Mouse (Mus musculus): Measurements from ENCODE around the gene Lig4. TPM values are rescaled to one million over a fixed set of nuclear protein-coding genes. Genes with fewer than 3 reads are reported as not detected.
A peak's percentile ranks its signal among the peaks of the same experiment; 100 is the strongest.

Gene Lig4
- polyA plus RNA-seq, 1 experiment from 2014 or later: 6.5 TPM

DNA sequence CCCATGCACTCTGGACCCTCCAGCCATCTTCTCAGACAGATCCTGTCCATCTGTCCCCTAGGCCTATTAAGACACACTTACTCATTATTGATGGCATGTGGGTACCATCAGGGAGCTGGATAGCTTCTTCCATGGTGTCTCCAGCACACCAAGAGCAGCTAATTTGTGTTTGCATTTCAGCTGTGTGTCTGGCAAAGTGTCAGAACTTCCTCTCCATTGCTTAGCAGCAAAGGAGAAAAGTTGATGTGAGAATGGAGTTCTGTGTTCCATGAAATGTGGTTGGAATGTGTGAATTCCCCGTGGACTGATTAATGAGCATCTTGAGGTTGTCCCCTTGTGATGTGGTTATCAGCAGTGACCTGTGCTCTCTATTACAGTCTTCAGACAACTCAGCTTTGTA lies 2.3 kb upstream of the Lig4 start:
- H3K27ac ChIP-seq (ENCODE audit: low read length): no peak overlapping the region
- no peak overlapping the region for H3K4me2 ChIP-seq (replicated peaks; ENCODE audit: low read depth, low read length)
- H3K4me1 ChIP-seq (ENCODE audit: control insufficient read depth, insufficient read depth, low read length): peaks cover 16% of the 10 kb centered on the region
- 59% methylated on average over 1 of the region's 1 CpGs for WGBS
- H3K9ac ChIP-seq (replicated peaks; ENCODE audit: low read depth, low read length): no peak overlapping the region
- H3K36me3 ChIP-seq (ENCODE audit: control insufficient read depth, insufficient read depth, low read length): peaks cover 3% of the 10 kb centered on the region; the same call in 1 of the 2 replicates
- no peak overlapping the region for H3K4me3 ChIP-seq (ENCODE audit: low read depth, low read length)
- no peaks in the 10 kb centered on the region for H3K9me3 ChIP-seq (ENCODE audit: control insufficient read depth, low read depth, low read length)
- no peaks in the 10 kb centered on the region for H3K27me3 ChIP-seq (ENCODE audit: control insufficient read depth, insufficient read depth, low read length)
- ATAC-seq (ENCODE audit: insufficient number of reproducible peaks, insufficient read depth, low FRiP score, low read depth): no peak

DNA sequence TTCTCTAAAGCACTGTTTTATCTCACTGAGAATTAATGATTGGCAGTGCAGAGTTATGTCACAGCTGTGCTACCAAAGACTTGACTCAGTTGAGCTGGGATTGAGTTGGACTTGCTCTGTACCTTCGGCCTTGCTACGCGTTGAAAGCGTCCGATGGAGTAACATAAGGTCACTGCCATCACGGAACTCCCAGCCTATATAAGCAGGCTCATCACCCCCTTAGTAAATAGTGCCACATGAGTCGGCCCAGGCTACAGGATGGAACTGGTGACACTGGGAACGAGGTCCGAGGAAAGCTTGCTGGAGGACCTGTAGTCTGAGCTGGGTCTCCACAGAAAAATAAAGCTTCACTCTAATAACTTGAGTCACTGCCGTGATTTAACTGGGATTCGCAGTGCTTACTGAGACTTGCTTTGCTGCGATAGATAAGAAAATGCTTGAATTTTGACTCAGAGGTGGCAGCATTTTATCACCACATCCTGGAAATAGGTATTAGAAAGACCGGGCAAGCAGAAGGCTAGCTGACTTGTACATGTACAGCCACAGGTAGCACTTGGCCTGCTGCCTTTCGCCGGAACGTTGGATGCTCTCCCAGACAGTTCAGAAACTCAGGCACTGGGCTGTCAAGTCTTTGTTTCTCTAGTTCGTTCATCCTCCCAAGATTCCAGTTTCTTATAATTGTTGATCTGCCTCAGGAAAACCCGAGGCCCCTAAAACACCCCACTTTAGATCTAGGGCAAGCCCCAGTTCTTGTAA lies 1.2 kb upstream of the Lig4 start:
- peak overlapping the region; percentile 80 for H3K4me2 ChIP-seq (replicated peaks; ENCODE audit: low read depth, low read length)
- no peak overlapping the region for H3K27ac ChIP-seq (ENCODE audit: low read length)
- no peaks in the 10 kb centered on the region for H3K27me3 ChIP-seq (ENCODE audit: control insufficient read depth, insufficient read depth, low read length)
- peak overlapping the region; percentile 70; the same call in 1 of the 2 replicates for H3K9ac ChIP-seq (replicated peaks; ENCODE audit: low read depth, low read length)
- peaks cover 16% of the 10 kb centered on the region for H3K4me1 ChIP-seq (ENCODE audit: control insufficient read depth, insufficient read depth, low read length)
- no peaks in the 10 kb centered on the region; the same call in 1 of the 2 replicates for H3K36me3 ChIP-seq (ENCODE audit: control insufficient read depth, insufficient read depth, low read length)
- peak overlapping the region; percentile 76 for H3K4me3 ChIP-seq (ENCODE audit: low read depth, low read length)
- no peaks in the 10 kb centered on the region for H3K9me3 ChIP-seq (ENCODE audit: control insufficient read depth, low read depth, low read length)
- no peak for ATAC-seq (ENCODE audit: insufficient number of reproducible peaks, insufficient read depth, low FRiP score, low read depth)
- WGBS: 54% methylated on average over 18 of the region's 18 CpGs

DNA sequence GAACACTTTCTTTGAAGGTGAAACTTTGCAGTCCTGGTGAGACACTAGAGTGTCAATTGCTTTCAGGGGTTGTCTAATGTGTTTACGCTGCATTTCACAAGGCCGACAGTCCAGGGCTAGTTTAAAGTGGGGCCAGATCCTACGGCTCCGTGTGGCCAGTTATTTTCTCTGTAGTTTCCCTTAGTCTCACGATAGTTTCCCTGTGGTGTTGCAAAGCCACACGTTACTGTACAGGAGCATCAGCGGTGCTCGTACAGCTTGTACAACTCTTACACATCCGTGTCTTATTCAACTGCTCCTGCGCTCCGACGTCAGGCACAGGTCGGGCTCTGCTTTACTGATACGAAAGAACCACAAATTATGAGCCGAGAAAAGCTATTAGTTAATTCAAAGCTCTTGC lies 470 bp downstream of the Lig4 start:
- peaks cover 12% of the 10 kb centered on the region for H3K36me3 ChIP-seq (ENCODE audit: control insufficient read depth, insufficient read depth, low read length)
- 31% methylated on average over 15 of the region's 15 CpGs for WGBS

DNA sequence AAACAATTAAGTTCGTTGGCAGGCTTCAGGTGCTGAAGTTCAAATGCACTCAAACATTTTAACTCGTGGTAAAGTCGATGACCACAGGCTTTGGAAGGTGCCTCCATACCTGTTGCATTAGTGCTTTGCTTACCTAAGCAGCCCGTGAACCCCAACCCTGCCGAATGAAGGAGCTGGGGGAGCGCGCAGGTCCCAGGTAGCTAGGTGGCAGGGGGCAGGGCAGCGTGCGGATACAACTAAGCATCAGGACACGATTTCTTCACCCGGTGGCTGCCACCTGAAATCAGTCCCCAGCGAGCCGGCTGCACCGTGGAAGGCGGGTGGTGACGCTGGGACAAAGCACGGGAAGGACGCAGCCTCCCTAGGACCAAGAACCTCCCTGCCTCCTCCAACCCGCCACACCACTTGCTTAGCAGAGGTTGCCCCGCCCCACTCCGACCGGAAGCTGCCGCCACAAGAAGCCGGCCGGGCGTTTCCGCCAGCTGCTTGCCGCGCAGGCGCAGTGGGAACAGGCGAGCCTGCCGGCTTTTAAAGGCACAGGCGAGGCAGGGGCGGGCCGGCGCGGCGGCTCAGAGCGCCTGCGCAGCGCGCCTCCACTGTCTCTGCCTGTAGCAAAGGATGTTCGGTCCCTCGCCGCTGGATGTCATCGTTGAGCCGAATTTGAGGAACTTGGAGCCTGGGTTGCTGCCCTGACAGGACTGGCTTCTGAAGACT lies 1.4 kb downstream of the Lig4 start:
- WGBS: under 1% methylated on average over 47 of the region's 47 CpGs
- H3K27ac ChIP-seq (ENCODE audit: low read length): no peak overlapping the region
- no peaks in the 10 kb centered on the region for H3K27me3 ChIP-seq (ENCODE audit: control insufficient read depth, insufficient read depth, low read length)
- H3K4me3 ChIP-seq (ENCODE audit: low read depth, low read length): peak overlapping the region; percentile 57
- peak overlapping the region; percentile 59 for H3K4me2 ChIP-seq (replicated peaks; ENCODE audit: low read depth, low read length)
- peaks cover 16% of the 10 kb centered on the region for H3K36me3 ChIP-seq (ENCODE audit: control insufficient read depth, insufficient read depth, low read length)
- peak; percentile 95 for ATAC-seq (ENCODE audit: insufficient number of reproducible peaks, insufficient read depth, low FRiP score, low read depth)
- H3K4me1 ChIP-seq (ENCODE audit: control insufficient read depth, insufficient read depth, low read length): peaks cover 16% of the 10 kb centered on the region
- peak overlapping the region; percentile 45 for H3K9ac ChIP-seq (replicated peaks; ENCODE audit: low read depth, low read length)
- no peaks in the 10 kb centered on the region for H3K9me3 ChIP-seq (ENCODE audit: control insufficient read depth, low read depth, low read length)

More for the DNA sequence above, 470 bp downstream of the Lig4 start:
- H3K27ac ChIP-seq (ENCODE audit: low read length): peak overlapping the region; percentile 61; the same call in 1 of the 2 replicates
- H3K4me3 ChIP-seq (ENCODE audit: low read depth, low read length): peak overlapping the region; percentile 76
- no peaks in the 10 kb centered on the region for H3K9me3 ChIP-seq (ENCODE audit: control insufficient read depth, low read depth, low read length)
- H3K4me2 ChIP-seq (replicated peaks; ENCODE audit: low read depth, low read length): peak overlapping the region; percentile 47
- H3K4me1 ChIP-seq (ENCODE audit: control insufficient read depth, insufficient read depth, low read length): peaks cover 16% of the 10 kb centered on the region
- peak overlapping the region; percentile 70 for H3K9ac ChIP-seq (replicated peaks; ENCODE audit: low read depth, low read length)
- H3K27me3 ChIP-seq (ENCODE audit: control insufficient read depth, insufficient read depth, low read length): no peaks in the 10 kb centered on the region
- no peak for ATAC-seq (ENCODE audit: insufficient number of reproducible peaks, insufficient read depth, low FRiP score, low read depth)

DNA sequence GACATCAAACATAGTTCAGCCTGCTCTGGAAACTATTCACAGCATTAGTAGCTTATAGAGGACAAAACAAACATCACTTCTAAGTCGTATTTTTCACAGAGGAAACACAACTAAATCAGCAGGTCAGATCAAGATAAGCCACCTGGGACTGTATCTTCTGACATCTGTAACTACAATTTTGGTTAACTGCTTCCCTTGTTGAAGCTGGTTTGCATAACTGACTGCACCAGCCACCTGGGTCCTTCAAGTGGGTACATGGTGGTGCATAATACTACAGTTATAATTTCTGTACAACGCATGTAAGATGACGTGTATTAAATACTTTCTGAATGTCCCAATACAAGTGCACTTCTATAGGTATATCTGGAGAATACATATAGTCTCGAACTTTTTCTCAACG lies 2.2 kb downstream of the Lig4 start:
- Histone ChIP-seq H3K9me3 (ENCODE audit: control insufficient read depth, low read depth, low read length) (no peaks in the 10 kb centered on the region), H3K36me3 (ENCODE audit: control insufficient read depth, insufficient read depth, low read length) (peaks cover 16% of the 10 kb centered on the region), H3K9ac (replicated peaks; ENCODE audit: low read depth, low read length) (peak overlapping the region; percentile 45), H3K4me3 (ENCODE audit: low read depth, low read length) (peak overlapping the region; percentile 57), H3K27me3 (ENCODE audit: control insufficient read depth, insufficient read depth, low read length) (no peaks in the 10 kb centered on the region), H3K27ac (ENCODE audit: low read length) (no peak overlapping the region), H3K4me1 (ENCODE audit: control insufficient read depth, insufficient read depth, low read length) (peaks cover 16% of the 10 kb centered on the region), H3K4me2 (replicated peaks; ENCODE audit: low read depth, low read length) (peak overlapping the region; percentile 59)
- no peak for ATAC-seq (ENCODE audit: insufficient number of reproducible peaks, insufficient read depth, low FRiP score, low read depth)
- WGBS: 35% methylated on average over 5 of the region's 5 CpGs

DNA sequence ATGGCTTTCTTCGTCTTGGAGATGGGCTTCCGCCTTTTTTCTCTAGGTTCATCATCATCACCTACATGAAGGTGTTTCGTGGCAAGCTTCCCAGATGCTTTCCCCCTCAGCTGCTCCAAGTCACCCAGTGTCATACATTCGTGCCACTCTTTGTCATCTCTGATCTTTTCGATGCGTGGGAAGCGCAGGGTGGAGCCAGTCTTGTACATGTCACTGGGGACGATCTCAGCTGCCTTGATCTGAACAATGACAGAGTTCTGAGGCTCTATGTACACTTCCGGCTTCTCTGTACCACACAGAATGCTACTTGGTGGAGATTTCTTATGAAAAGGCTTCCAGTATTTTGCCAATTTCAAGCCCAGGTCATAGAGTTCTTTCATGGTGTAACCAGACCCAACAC lies 5.6 kb downstream of the Lig4 start:
- no peak overlapping the region for H3K9ac ChIP-seq (replicated peaks; ENCODE audit: low read depth, low read length)
- H3K4me1 ChIP-seq (ENCODE audit: control insufficient read depth, insufficient read depth, low read length): peaks cover 4% of the 10 kb centered on the region; the same call in 1 of the 2 replicates
- no peak overlapping the region for H3K4me3 ChIP-seq (ENCODE audit: low read depth, low read length)
- 92% methylated on average over 9 of the region's 9 CpGs for WGBS
- no peak overlapping the region for H3K4me2 ChIP-seq (replicated peaks; ENCODE audit: low read depth, low read length)
- no peak overlapping the region for H3K27ac ChIP-seq (ENCODE audit: low read length)
- H3K9me3 ChIP-seq (ENCODE audit: control insufficient read depth, low read depth, low read length): no peaks in the 10 kb centered on the region
- no peaks in the 10 kb centered on the region for H3K27me3 ChIP-seq (ENCODE audit: control insufficient read depth, insufficient read depth, low read length)
- no peak for ATAC-seq (ENCODE audit: insufficient number of reproducible peaks, insufficient read depth, low FRiP score, low read depth)
- peaks cover 18% of the 10 kb centered on the region for H3K36me3 ChIP-seq (ENCODE audit: control insufficient read depth, insufficient read depth, low read length)

DNA sequence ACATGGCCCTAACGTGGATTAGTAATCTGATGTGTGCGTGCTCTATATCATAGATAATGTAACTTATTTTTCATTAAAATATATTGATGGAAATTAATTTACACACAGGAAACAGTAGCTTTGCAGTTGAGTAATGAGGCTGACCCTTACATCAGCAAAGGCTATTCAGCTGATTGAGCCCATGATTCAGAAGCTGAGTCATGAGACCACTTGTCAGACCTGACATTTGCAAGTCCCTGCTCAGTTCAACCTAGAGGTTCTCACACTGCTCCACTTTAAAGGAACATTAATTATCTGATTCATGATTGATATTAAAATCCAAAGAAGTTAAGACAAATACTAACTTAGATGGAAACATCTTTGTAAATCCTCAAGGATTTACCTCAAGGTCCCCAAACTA lies 17.6 kb downstream of the Lig4 start:
- Histone ChIP-seq H3K4me2 (replicated peaks; ENCODE audit: low read depth, low read length) (no peak overlapping the region), H3K9ac (replicated peaks; ENCODE audit: low read depth, low read length) (no peak overlapping the region), H3K4me1 (ENCODE audit: control insufficient read depth, insufficient read depth, low read length) (no peaks in the 10 kb centered on the region), H3K27me3 (ENCODE audit: control insufficient read depth, insufficient read depth, low read length) (no peaks in the 10 kb centered on the region), H3K36me3 (ENCODE audit: control insufficient read depth, insufficient read depth, low read length) (no peaks in the 10 kb centered on the region), H3K9me3 (ENCODE audit: control insufficient read depth, low read depth, low read length) (no peaks in the 10 kb centered on the region), H3K4me3 (ENCODE audit: low read depth, low read length) (no peak overlapping the region), H3K27ac (ENCODE audit: low read length) (no peak overlapping the region)
- 84% methylated on average over 2 of the region's 2 CpGs for WGBS
- ATAC-seq (ENCODE audit: insufficient number of reproducible peaks, insufficient read depth, low FRiP score, low read depth): no peak

DNA sequence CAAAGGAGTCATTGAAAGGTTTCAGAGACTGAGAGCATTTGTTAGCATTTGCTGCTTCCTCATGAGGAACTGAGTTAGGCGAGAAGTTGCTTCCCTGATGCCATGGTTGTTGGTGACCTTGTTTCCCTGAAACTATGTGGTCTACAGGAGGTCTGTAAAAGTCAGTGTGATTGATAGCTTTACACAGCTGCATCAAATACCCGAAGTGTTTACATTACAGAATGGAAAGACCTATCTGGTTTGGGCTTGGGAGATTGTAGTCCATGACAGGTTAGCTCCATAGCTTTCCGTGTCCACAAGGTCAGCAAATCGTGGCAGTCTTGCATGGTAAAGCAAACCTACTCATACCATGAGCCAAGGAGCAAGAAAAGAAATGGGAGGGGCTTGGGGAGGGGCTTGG lies 19.1 kb downstream of the Lig4 start:
- Histone ChIP-seq H3K9ac (replicated peaks; ENCODE audit: low read depth, low read length) (no peak overlapping the region), H3K27ac (ENCODE audit: low read length) (peak overlapping the region; percentile 39; the same call in 1 of the 2 replicates), H3K36me3 (ENCODE audit: control insufficient read depth, insufficient read depth, low read length) (no peaks in the 10 kb centered on the region), H3K9me3 (ENCODE audit: control insufficient read depth, low read depth, low read length) (no peaks in the 10 kb centered on the region), H3K4me1 (ENCODE audit: control insufficient read depth, insufficient read depth, low read length) (no peaks in the 10 kb centered on the region), H3K27me3 (ENCODE audit: control insufficient read depth, insufficient read depth, low read length) (no peaks in the 10 kb centered on the region), H3K4me3 (ENCODE audit: low read depth, low read length) (no peak overlapping the region), H3K4me2 (replicated peaks; ENCODE audit: low read depth, low read length) (no peak overlapping the region)
- 38% methylated on average over 4 of the region's 4 CpGs for WGBS
- ATAC-seq (ENCODE audit: insufficient number of reproducible peaks, insufficient read depth, low FRiP score, low read depth): 0 out of 2 replicates have a peak, but pooled peaks have one; percentile 64
